Mouse (Mus musculus): ENCODE results near the gene Gp5.

- TF ChIP-seq CTCF (IDR thresholded peaks at IDR 0.05; ENCODE audit: low read depth, low read length) (no peak), POLR2A (IDR thresholded peaks at IDR 0.05; ENCODE audit: extremely low read depth, insufficient read depth, low read length) (no peak)
These were observed 3.3 kb downstream of the Gp5 start for GRCm38 (mm10) chr16:30307306-30307705.
